Mouse (Mus musculus) embryonic stem cell, embryonic (primary cell): ENCODE measurements around the gene Ccdc88c.

Experiments used
- CTCF ChIA-PET, 4 experiments: fragments of 300-600 bp in 2 of 4; fragments of 350-600 bp in 2 of 4; sonication (Branson Sonifier 250); formaldehyde crosslinking; loops; one replicate each; lab custom pipeline; 2022; ENCODE audit warnings: inconsistent platforms in 2 of 4; lab: Charles Lee
- POLR2A ChIA-PET, 4 experiments: fragments of 300-600 bp in 2 of 4; fragments of 350-600 bp in 2 of 4; sonication (Branson Sonifier 250); formaldehyde crosslinking; loops; one replicate each; lab custom pipeline; 2022; ENCODE audit warnings: antibody characterized with exemption in 4 of 4, inconsistent platforms in 1 of 4; lab: Charles Lee

Ccdc88c gene

DNA sequence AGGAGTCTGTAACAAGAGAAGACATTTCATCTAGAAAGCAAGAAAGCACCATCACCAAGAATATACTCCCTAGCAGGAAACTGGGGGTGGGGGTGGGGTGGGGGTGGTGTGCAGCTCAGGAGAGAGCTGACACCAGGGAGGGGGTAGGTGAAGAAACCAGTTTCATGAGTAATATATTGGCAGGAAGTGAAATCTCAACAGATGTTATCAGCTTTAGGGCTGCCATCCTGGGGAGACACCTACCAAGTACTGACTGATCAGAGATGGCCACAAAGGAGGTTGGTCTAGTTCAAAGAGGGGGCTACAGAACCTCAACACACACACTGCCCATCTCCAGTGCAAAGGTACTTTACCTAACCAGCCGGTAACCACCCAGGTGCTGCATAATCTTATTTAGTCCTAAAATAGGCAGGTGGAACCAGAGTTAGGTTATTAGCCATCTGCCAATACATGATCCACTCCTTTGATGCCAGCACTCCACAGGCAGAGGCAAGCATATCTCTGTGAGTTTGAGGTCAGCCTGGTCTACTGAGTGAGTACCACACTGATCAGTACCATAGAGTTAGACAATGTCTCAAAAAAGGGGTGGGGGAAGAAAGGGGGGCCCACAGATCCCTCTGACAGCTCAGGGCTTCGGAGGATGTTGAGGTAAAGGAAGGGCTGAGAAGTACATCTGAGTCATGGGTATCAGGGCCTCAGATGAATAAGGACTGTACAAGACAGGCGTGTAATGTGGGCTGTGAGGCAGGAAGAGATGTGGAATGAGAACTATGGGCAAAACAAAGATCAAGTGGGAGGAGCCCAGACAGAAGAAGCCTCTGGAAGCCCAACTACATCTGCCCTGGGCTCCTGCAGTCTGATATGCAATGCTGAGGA, 34.5 kb downstream of the Ccdc88c start:
- CTCF ChIA-PET: interaction anchor here in 1 of 4 experiments (1.4 kb wide), 1 partner anchor 36 kb away, joined by 4 read pairs; no protein-coding TSS in a partner anchor

DNA sequence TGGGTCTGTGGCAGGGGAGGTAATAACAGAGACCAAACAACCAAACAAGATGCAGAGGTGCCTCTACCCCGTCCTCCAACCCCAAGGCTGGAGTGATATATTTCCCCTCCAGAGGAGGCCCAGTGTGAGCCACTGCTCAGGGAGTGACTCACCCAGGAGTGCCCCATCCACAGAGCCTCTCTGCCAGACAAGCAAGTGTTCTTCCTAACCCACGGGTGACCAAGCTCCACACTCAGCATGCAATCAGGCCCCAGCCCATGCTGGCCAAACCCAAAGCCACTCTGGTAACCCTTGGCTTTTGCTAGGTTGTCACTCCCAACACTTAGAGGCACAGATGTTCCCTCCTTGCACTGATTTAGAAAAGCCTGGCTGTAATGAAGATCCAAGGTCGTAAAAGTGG, 35.7 kb downstream of the Ccdc88c start:
- CTCF ChIA-PET: interaction anchor here in 1 of 4 experiments (0.7 kb wide), 1 partner anchor 25 kb away, joined by 7 read pairs; no protein-coding TSS in a partner anchor

More for the DNA sequence above, 34.5 kb downstream of the Ccdc88c start:
- POLR2A ChIA-PET: interaction anchor here in 3 of 4 experiments (0.9 to 16.1 kb wide), 13 partner anchors 7 to 108 kb away, joined by 3 to 200 read pairs (median 6); partner anchors contain the start of gene Ccdc88c (in 1 of the 3)

DNA sequence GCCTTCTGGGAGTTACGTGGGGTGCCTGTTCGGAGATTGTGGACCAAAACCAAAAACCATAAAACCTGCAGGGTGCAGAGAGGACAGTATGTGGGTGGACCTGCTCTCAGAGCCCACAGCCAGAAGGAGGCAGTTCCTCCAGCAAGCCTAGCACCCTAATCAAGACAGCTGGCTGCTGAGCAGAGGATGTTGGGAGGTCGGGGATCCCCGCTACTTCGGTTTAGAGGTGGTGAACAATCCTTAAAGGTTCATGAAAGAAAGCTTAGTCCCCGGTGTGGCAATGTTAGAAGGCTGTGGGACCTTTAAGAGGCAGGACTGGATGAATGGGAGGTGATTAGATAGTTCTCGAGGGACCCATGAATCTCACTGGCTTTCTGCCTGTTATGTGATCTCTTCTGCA, 36.4 kb downstream of the Ccdc88c start:
- ChIA-PET CTCF (interaction anchor here in 1 of 4 experiments (1.3 to 1.9 kb wide), 2 partner anchors 35 to 40 kb away, joined by 4 to 9 read pairs; no protein-coding TSS in a partner anchor), POLR2A (interaction anchor here (0.6 to 4.3 kb wide), 15 partner anchors 10 to 235 kb away, joined by 3 to 16 read pairs (median 4); partner anchors contain the start of gene Ppp4r3a (in 1 of the 4))

More for the DNA sequence above, 35.7 kb downstream of the Ccdc88c start:
- POLR2A ChIA-PET: interaction anchor here (0.6 to 2.1 kb wide), 8 partner anchors 10 to 1541 kb away, joined by 3 to 5 read pairs (median 4); partner anchors contain the start of gene Ppp4r3a (in 1 of the 4)

GRCm38 (mm10) chr12:100991119-100991518, 37.7 kb downstream of the Ccdc88c start:
- ChIA-PET CTCF (interaction anchor here in 3 of 4 experiments (0.5 to 1.9 kb wide), 4 partner anchors 33 to 1498 kb away, joined by 3 to 9 read pairs (median 4); no protein-coding TSS in a partner anchor), POLR2A (interaction anchor here in 3 of 4 experiments (0.8 to 4.3 kb wide), 17 partner anchors 9 to 93 kb away, joined by 3 to 16 read pairs (median 5); partner anchors contain the start of genes Ccdc88c (in 1 of the 3) and Ppp4r3a (in 1 of the 3))

DNA sequence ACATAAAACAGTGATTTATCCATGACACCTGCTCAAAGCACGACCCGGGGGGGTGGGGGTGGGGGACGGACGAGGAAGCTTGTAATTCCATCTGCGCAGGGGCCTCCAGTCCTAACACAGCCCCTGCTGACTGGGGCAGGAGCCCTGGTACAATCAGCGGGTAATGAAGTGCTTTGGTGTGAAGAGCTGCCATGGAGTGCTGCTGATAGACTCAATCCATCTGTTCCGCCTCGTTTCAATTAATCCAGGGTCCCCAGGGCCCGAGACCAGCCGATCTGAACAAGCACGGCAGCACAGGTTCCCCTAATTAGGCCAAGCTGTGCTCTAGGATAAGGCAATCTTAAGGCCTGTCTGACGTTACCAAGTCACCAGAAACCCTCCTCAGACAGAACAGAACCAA, 38.6 kb downstream of the Ccdc88c start:
- ChIA-PET POLR2A (interaction anchor here in 2 of 4 experiments (0.6 to 4.3 kb wide), 11 partner anchors 8 to 900 kb away, joined by 3 to 16 read pairs (median 5); partner anchors contain the start of gene Ccdc88c (in 1 of the 2)), CTCF (interaction anchor here in 2 of 4 experiments (1.0 to 1.5 kb wide), 2 partner anchors 32 to 141 kb away, joined by 3 to 4 read pairs; no protein-coding TSS in a partner anchor)

DNA sequence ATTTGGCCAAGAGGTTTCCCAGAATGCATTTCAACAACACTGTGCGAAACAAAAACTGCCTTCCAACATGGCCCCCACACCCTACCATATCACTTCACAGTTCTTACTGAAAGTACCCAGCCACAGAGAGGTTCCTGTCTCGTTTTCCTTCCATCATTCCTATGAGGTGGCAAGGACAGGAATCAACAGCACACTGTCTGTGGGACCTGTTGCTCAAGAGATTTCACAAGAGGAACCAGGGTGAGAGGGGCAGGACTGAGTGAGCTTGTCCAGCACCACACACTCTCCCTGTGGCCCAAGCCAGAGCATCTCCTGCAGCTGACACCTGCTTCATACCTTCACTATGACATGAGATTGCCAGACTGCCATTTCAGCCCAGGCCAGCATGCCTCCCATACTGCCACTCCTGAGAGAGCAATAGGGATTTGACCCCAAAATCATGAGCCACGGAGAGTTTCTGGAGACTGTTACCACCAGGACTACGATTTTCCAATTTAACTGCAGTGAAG, 39.0 kb downstream of the Ccdc88c start:
- CTCF ChIA-PET: interaction anchor here in 1 of 4 experiments (1.2 to 1.5 kb wide), 2 partner anchors 32 to 39 kb away, joined by 3 to 4 read pairs; partner anchors contain the start of gene Ccdc88c
- POLR2A ChIA-PET: interaction anchor here in 2 of 4 experiments (0.6 to 4.3 kb wide), 10 partner anchors 9 to 899 kb away, joined by 3 to 16 read pairs (median 4); partner anchors contain the start of gene Ccdc88c (in 1 of the 2)

DNA sequence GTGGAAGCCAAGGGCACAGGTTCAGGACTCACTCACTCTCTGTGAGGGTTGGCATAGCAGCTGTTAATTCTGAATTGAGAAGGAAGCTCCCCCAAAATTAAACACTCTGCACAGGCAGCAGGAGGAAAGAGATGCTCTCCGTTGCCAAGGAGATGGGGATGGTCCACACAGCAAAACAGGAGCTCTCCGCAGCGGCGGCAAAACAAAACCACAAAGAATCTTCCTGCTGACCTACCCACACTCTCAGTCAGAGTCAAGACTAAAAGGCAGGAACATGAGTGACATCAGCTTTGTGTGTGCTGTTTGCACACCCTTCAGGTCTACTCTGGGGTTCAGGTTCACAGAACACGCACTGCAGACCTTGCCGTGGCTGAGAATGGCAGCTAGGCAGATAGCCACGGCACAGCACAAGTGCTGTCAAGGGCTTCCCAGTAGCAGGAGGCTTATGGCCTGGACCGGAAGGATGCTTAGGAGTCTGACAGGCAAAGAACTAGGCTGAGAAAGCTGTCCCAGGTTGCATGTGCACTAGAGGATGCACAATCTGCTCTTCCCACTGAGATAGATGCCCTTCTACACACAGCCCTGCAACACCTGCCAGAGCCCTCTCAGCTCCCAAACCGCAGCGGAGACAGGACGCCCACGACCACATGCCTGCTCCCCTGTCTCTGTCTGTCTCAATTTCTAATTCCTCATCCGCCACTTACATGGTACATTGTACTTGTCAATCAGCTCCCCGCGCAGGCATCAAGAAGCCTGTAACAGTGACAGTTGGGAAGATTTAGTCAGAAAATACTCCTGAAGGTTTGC, 40.3 kb downstream of the Ccdc88c start:
- ChIA-PET POLR2A (interaction anchor here in 3 of 4 experiments (0.6 to 4.3 kb wide), 22 partner anchors 9 to 62 kb away, joined by 3 to 16 read pairs (median 3); partner anchors contain the start of gene Ccdc88c (in 1 of the 3)), CTCF (interaction anchor here (0.6 to 1.2 kb wide), 6 partner anchors 29 to 41 kb away, joined by 3 to 4 read pairs (median 4); partner anchors contain the start of gene Ccdc88c (in 1 of the 4))

DNA sequence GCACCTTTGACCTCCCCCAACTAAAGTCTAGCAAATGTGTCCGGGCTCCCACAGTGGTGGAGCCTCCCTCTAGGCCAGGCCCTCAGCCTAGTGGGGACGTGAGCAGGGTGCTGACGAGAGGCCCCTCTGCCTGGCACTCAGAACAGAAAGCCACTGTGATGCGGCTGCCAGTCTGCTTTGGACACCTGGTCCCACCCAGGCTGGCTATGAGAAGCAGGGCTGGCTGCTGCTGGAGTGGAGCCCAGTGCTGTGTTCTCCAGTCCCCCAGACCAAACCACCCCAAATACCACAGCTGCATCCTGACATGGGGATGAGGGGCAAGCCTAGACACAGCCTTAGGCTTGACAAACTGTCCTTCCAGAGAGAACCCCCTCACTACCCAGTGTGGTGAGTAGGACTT, 42.4 kb downstream of the Ccdc88c start:
- ChIA-PET CTCF (no interaction called here), POLR2A (interaction anchor here in 1 of 4 experiments (0.6 to 1.8 kb wide), 3 partner anchors 22 to 41 kb away, joined by 3 to 4 read pairs (median 4); no protein-coding TSS in a partner anchor)

DNA sequence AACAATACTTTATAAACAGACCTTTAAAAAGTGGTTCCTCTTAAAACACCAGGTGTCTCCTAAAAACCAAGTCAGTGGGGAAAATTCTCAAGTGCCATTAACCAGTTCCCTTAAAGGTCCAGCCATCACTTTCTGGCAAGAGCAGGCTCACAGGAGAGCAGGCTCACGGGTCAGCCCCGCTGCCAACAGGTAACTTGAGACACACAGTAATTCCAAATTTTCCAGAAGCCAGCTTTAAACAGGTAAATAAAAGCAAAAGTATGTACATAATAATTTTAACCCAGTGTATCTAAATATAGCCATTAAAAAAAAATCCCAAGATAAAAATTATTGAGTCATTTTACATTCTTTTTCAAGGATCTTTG, 43.1 kb downstream of the Ccdc88c start:
- CTCF ChIA-PET: no interaction called here

DNA sequence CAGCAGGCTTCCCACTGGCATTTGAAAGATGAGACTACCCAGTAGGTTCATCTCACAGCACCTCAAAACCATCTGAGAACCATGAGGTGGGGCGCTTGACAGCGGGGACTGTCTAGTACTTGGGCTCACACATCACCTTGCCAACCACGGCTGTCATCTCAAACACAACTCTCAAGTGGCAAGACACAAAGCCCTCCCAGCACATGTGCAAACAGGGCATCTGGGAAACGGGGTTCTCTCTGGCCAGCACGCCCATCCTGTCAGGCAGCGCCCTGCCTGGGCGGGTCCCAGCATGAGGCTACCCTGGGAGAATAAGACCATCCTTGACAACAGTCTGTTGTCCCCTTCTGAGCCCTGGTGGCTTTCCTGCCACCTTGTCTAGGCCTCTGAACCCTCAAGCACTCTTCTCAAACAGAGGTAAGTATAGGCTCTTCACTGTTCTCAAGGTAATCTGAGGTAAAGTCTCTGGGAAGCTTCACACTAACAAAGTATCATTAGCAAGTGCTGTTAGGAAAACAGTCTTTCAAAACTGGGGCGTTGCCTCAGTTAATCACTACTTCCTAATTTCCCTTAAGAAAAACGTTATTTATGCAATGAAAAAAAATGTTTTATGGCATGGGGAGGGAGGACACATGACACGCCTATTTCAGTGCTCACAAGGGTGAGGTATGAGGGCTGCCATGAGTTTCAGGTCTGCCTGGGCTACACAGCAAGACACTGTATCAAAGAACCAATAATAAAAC, 43.6 kb downstream of the Ccdc88c start:
- CTCF ChIA-PET: interaction anchor here in 1 of 4 experiments (1.6 kb wide), 1 partner anchor 27 kb away, joined by 4 read pairs; no protein-coding TSS in a partner anchor

More for the DNA sequence above, 43.1 kb downstream of the Ccdc88c start:
- POLR2A ChIA-PET: interaction anchor here in 1 of 4 experiments (0.6 to 2.6 kb wide), 5 partner anchors 10 to 41 kb away, joined by 3 to 12 read pairs (median 4); no protein-coding TSS in a partner anchor

GRCm38 (mm10) chr12:100983565-100983964, 45.3 kb downstream of the Ccdc88c start:
- ChIA-PET CTCF (interaction anchor here in 1 of 4 experiments (1.6 kb wide), 1 partner anchor 26 kb away, joined by 4 read pairs; no protein-coding TSS in a partner anchor), POLR2A (interaction anchor here in 3 of 4 experiments (0.5 to 2.6 kb wide), 13 partner anchors 9 to 892 kb away, joined by 3 to 12 read pairs (median 3); no protein-coding TSS in a partner anchor)

More for the DNA sequence above, 43.6 kb downstream of the Ccdc88c start:
- POLR2A ChIA-PET: interaction anchor here in 1 of 4 experiments (1.3 to 2.6 kb wide), 5 partner anchors 11 to 36 kb away, joined by 4 to 12 read pairs (median 4); no protein-coding TSS in a partner anchor

DNA sequence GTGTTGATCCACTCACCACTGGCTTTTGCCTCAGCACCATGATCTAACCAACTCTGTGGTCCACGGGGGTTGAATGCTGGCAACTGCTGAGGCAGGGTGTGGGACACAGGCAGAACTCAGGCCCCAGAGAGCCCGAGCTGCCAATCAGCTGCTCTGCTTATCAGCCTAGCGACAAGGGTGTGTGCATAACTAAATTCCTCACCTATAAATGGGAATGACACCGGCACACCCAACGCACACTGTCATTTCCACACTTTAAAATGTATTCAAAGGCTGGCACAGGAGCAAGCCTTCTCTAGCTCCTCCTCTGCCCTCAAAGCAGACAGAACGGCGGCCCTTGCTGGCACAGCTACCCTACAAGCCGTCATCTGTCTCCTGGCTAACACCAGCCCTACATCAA, 46.6 kb downstream of the Ccdc88c start:
- ChIA-PET POLR2A (interaction anchor here in 2 of 4 experiments (0.8 to 3.7 kb wide), 5 partner anchors 9 to 24 kb away, joined by 3 to 10 read pairs (median 3); no protein-coding TSS in a partner anchor), CTCF (interaction anchor here in 1 of 4 experiments (1.0 kb wide), 1 partner anchor 24 kb away, joined by 4 read pairs; no protein-coding TSS in a partner anchor)

DNA sequence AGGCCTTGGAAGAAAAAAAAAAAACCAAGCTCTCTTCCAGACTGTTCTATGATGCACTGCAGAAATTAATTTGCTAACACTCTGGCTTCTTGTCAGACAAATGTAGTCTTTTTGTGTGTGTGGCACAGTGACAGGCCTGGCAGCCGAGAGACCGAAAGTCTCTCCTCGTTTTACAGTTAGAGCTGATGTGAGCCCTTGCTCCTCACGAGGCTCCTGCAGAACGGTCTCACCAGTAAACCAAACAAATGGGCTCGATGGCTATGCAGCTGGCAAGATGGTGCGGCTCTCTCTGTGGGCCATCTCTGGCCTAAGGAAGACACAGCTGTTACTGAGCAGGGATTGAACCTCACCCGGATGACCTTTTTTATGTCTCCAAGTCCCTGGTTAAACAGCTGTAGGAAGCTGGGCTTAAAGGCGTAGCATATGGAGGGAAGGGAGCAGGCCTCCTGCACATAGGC, 48.3 kb downstream of the Ccdc88c start:
- ChIA-PET POLR2A (interaction anchor here in 3 of 4 experiments (0.6 to 3.7 kb wide), 11 partner anchors 8 to 34 kb away, joined by 3 to 14 read pairs (median 3); no protein-coding TSS in a partner anchor), CTCF (interaction anchor here in 3 of 4 experiments (0.8 to 2.9 kb wide), 5 partner anchors 23 to 28 kb away, joined by 4 to 7 read pairs (median 5); no protein-coding TSS in a partner anchor)

DNA sequence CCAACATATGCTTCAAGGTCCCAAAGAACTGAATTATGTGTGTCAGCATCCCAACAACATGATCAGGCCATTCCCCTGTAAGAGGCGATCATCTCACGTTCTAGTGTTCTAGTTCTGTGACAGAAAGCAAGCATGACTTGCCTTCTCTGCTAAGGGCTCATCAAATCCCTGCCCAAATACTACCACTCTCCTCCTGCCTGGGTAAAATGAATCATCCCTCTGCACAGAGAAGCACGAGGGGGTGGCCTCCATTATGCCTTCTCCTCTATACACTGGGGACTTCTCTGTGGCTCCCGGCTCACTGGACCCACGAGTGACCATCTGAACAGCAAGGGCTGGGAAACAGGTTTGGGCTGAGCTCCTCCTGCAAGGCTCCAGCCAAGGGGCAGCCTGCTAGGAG, 49.2 kb downstream of the Ccdc88c start:
- POLR2A ChIA-PET: interaction anchor here in 2 of 4 experiments (1.1 to 3.7 kb wide), 6 partner anchors 9 to 33 kb away, joined by 3 to 14 read pairs (median 4); no protein-coding TSS in a partner anchor
- CTCF ChIA-PET: interaction anchor here in 2 of 4 experiments (1.9 to 2.9 kb wide), 2 partner anchors 22 kb away, joined by 4 to 7 read pairs; no protein-coding TSS in a partner anchor
